Mouse (Mus musculus): ENCODE data around the gene Llph. TPM values are rescaled to one million over a fixed set of nuclear protein-coding genes. Genes with fewer than 3 reads are reported as not detected.
A peak's percentile ranks its signal among the peaks of the same experiment; 100 is the strongest.

The Llph gene
- polyA plus RNA-seq, 1 experiment, result 40.0 TPM

GRCm38 (mm10) chr10:120219578-120220359 is 7.1 kb upstream of the Llph start:
- peaks cover 10% of the 10 kb centered on the region for H3K36me3 ChIP-seq (ENCODE audit: control insufficient read depth, insufficient read depth)
- no peaks in the 10 kb centered on the region for H3K27me3 ChIP-seq (ENCODE audit: control insufficient read depth, insufficient read depth, insufficient read length)
- TF ChIP-seq CTCF (IDR thresholded peaks at IDR 0.05; ENCODE audit: control insufficient read depth, insufficient read depth, insufficient read length), result no peak
- TF ChIP-seq MYOD1 (IDR thresholded peaks at IDR 0.05; ENCODE audit: control insufficient read depth, insufficient read length, low read depth), result no peak
- no peak for TF ChIP-seq MYOG (IDR thresholded peaks at IDR 0.05; ENCODE audit: control insufficient read depth, extremely low read depth, insufficient read length)
- no peak for TF ChIP-seq MAX (IDR thresholded peaks at IDR 0.05)
- TF ChIP-seq USF1 (IDR thresholded peaks at IDR 0.05; ENCODE audit: low read depth), result no peak
- TF ChIP-seq FOSL1 (IDR thresholded peaks at IDR 0.05; ENCODE audit: insufficient read depth, low read length, poor library complexity, severe bottlenecking), result no peak
- TF ChIP-seq CEBPB (IDR thresholded peaks at IDR 0.05; ENCODE audit: low read depth), result no peak
- H3K79me3 ChIP-seq (ENCODE audit: low read depth), result no peaks in the 10 kb centered on the region
- H3K79me2 ChIP-seq (ENCODE audit: control insufficient read depth, insufficient read depth), result no peaks in the 10 kb centered on the region
- no peak overlapping the region for H3ac ChIP-seq (ENCODE audit: control insufficient read depth, insufficient read length, low read depth)
- H3K4me3 ChIP-seq (ENCODE audit: insufficient read depth, poor library complexity, severe bottlenecking), result no peak overlapping the region

- H3ac ChIP-seq (ENCODE audit: control insufficient read depth, insufficient read length, low read depth), result no peak overlapping the region
- no peaks in the 10 kb centered on the region for H3K27me3 ChIP-seq (ENCODE audit: control insufficient read depth, insufficient read depth, insufficient read length)
- no peak for TF ChIP-seq FOSL1 (IDR thresholded peaks at IDR 0.05; ENCODE audit: insufficient read depth, low read length, poor library complexity, severe bottlenecking)
- no peak for TF ChIP-seq MAX (IDR thresholded peaks at IDR 0.05)
- TF ChIP-seq USF1 (IDR thresholded peaks at IDR 0.05; ENCODE audit: low read depth), result no peak
- TF ChIP-seq CEBPB (IDR thresholded peaks at IDR 0.05; ENCODE audit: low read depth), result no peak
- no peak for TF ChIP-seq MYOD1 (IDR thresholded peaks at IDR 0.05; ENCODE audit: control insufficient read depth, insufficient read length, low read depth)
- TF ChIP-seq CTCF (IDR thresholded peaks at IDR 0.05; ENCODE audit: control insufficient read depth, insufficient read depth, insufficient read length), result no peak
- no peak for TF ChIP-seq MYOG (IDR thresholded peaks at IDR 0.05; ENCODE audit: control insufficient read depth, extremely low read depth, insufficient read length)
- no peaks in the 10 kb centered on the region for H3K79me3 ChIP-seq (ENCODE audit: low read depth)
- H3K4me3 ChIP-seq (ENCODE audit: insufficient read depth, poor library complexity, severe bottlenecking), result no peak overlapping the region
- peaks cover 17% of the 10 kb centered on the region for H3K36me3 ChIP-seq (ENCODE audit: control insufficient read depth, insufficient read depth)
- no peaks in the 10 kb centered on the region for H3K79me2 ChIP-seq (ENCODE audit: control insufficient read depth, insufficient read depth)
Observed at GRCm38 (mm10) chr10:120220776-120221175, 6.1 kb upstream of the Llph start.

- Histone ChIP-seq H3K27me3 (ENCODE audit: control insufficient read depth, insufficient read depth, insufficient read length) (no peaks in the 10 kb centered on the region), H3K79me3 (ENCODE audit: low read depth) (peaks cover 27% of the 10 kb centered on the region), H3K79me2 (ENCODE audit: control insufficient read depth, insufficient read depth) (peaks cover 34% of the 10 kb centered on the region), H3K36me3 (ENCODE audit: control insufficient read depth, insufficient read depth) (peaks cover 47% of the 10 kb centered on the region), H3ac (ENCODE audit: control insufficient read depth, insufficient read length, low read depth) (no peak overlapping the region), H3K4me3 (ENCODE audit: insufficient read depth, poor library complexity, severe bottlenecking) (no peak overlapping the region)
- TF ChIP-seq MYOG (IDR thresholded peaks at IDR 0.05; ENCODE audit: control insufficient read depth, extremely low read depth, insufficient read length) (no peak), CTCF (IDR thresholded peaks at IDR 0.05; ENCODE audit: control insufficient read depth, insufficient read depth, insufficient read length) (peak; percentile 45)
Observed at GRCm38 (mm10) chr10:120231718-120232117, 4.8 kb downstream of the Llph start.

GRCm38 (mm10) chr10:120233655-120234367 is 6.9 kb downstream of the Llph start:
- Histone ChIP-seq H3K36me3 (ENCODE audit: control insufficient read depth, insufficient read depth) (peaks cover 39% of the 10 kb centered on the region), H3ac (ENCODE audit: control insufficient read depth, insufficient read length, low read depth) (no peak overlapping the region), H3K79me3 (ENCODE audit: low read depth) (peaks cover 9% of the 10 kb centered on the region), H3K79me2 (ENCODE audit: control insufficient read depth, insufficient read depth) (peaks cover 14% of the 10 kb centered on the region), H3K27me3 (ENCODE audit: control insufficient read depth, insufficient read depth, insufficient read length) (peaks cover 5% of the 10 kb centered on the region), H3K4me3 (ENCODE audit: insufficient read depth, poor library complexity, severe bottlenecking) (no peak overlapping the region)
- TF ChIP-seq FOSL1 (IDR thresholded peaks at IDR 0.05; ENCODE audit: insufficient read depth, low read length, poor library complexity, severe bottlenecking) (no peak), CTCF (IDR thresholded peaks at IDR 0.05; ENCODE audit: control insufficient read depth, insufficient read depth, insufficient read length) (peak; percentile 17)

DNA sequence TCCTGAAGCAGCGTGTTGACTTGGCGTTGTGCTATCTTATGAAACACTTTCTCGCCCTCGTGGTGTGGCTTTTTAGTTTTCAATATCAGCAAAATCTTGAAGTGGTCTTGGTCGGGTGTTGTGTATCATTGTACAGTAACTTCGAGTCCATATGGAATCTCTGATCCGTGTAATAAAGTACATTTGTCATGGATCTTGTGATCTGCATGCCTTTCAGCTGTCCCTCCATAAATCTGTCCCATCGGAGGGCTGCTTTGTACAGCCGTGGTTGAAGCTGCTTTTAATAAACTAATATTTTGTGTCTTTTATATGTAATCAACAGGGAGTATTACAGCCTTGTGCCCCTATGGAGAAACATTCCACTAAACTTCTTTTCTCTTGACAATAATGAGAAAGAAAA is 10.0 kb downstream of the Llph start:
- Histone ChIP-seq H3K27me3 (ENCODE audit: control insufficient read depth, insufficient read depth, insufficient read length) (peaks cover 22% of the 10 kb centered on the region), H3K36me3 (ENCODE audit: control insufficient read depth, insufficient read depth) (peaks cover 14% of the 10 kb centered on the region), H3K79me3 (ENCODE audit: low read depth) (no peaks in the 10 kb centered on the region), H3ac (ENCODE audit: control insufficient read depth, insufficient read length, low read depth) (no peak overlapping the region), H3K4me3 (ENCODE audit: insufficient read depth, poor library complexity, severe bottlenecking) (no peak overlapping the region), H3K79me2 (ENCODE audit: control insufficient read depth, insufficient read depth) (no peaks in the 10 kb centered on the region)
- TF ChIP-seq CTCF (IDR thresholded peaks at IDR 0.05; ENCODE audit: control insufficient read depth, insufficient read depth, insufficient read length) (no peak), FOSL1 (IDR thresholded peaks at IDR 0.05; ENCODE audit: insufficient read depth, low read length, poor library complexity, severe bottlenecking) (no peak), CEBPB (IDR thresholded peaks at IDR 0.05; ENCODE audit: low read depth) (no peak), MYOD1 (IDR thresholded peaks at IDR 0.05; ENCODE audit: control insufficient read depth, insufficient read length, low read depth) (no peak), USF1 (IDR thresholded peaks at IDR 0.05; ENCODE audit: low read depth) (no peak), MYOG (IDR thresholded peaks at IDR 0.05; ENCODE audit: control insufficient read depth, extremely low read depth, insufficient read length) (no peak)
